Mouse (Mus musculus): Measurements from ENCODE around the gene Atp6v1e1. TPM values are rescaled to one million over a fixed set of nuclear protein-coding genes. Genes with fewer than 3 reads are reported as not detected.
"Not testable (repeated sequence)": the region's sequence is repeated elsewhere in the genome, so short reads cannot be mapped to it uniquely, and the experiment has no call there.

The Atp6v1e1 gene
- polyA plus RNA-seq (2016; fragmentation: Nextera tagmentation; extraction: Ambion mirVana) = 116 and 117 TPM in 2 replicates

GRCm38 (mm10) chr6:120822307-120822928 lies at the start of gene Atp6v1e1:
Atp6v1e1 (minus strand) TSS chr6:120822793.
- Histone ChIP-seq H3K36me3 (replicated peaks) (peaks cover 22% of the 10 kb centered on the region), H3K4me3 (peak within 1 kb of the TSS; percentile 96), H3K4me1 (peaks cover 10% of the 10 kb centered on the region), H3K27me3 (replicated peaks; ENCODE audit: low read depth, poor library complexity, severe bottlenecking) (no peaks in the 10 kb centered on the region), H3K9me3 (peaks cover 3% of the 10 kb centered on the region; the same call in 1 of the 2 replicates), H3K27ac (replicated peaks) (peak within 1 kb of the TSS; percentile 89)
- WGBS = under 1% methylated on average over 41 of the region's 41 CpGs
- DNase-seq (ENCODE audit: low spot score) = peak; percentile 95

- DNase-seq (ENCODE audit: low spot score) = no peak
- no peaks in the 10 kb centered on the region for H3K9me3 ChIP-seq
- no peaks in the 10 kb centered on the region for H3K27me3 ChIP-seq (replicated peaks; ENCODE audit: low read depth, poor library complexity, severe bottlenecking)
- 88% methylated on average over 2 of the region's 2 CpGs for WGBS
- peaks cover 37% of the 10 kb centered on the region for H3K36me3 ChIP-seq (replicated peaks)
- H3K4me1 ChIP-seq = no peaks in the 10 kb centered on the region
- H3K4me3 ChIP-seq = no peak overlapping the region
- H3K27ac ChIP-seq (replicated peaks) = no peak overlapping the region
These were observed 48.7 kb upstream of the Atp6v1e1 start for GRCm38 (mm10) chr6:120871286-120871685.

DNA sequence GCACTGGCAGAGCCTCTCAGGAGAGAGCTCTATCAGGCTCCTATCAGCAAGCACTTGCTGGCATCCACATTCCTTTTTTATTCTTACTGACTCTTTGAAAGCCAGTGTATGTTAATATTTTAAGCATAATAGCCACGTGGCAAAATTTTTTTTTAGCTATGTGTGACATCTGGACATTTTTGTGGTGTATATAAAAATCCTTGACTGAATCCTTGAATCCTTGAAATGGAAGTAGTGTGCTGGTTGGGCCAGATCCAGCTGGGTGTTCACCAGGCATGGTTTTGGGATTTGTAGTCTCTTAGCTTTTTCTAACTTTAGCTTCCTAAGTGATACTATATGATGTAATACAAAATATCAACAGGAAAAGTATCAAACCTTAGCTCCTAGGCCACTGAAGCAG lies 46.2 kb upstream of the Atp6v1e1 start:
- Histone ChIP-seq H3K27me3 (replicated peaks; ENCODE audit: low read depth, poor library complexity, severe bottlenecking) (no peaks in the 10 kb centered on the region), H3K9me3 (no peaks in the 10 kb centered on the region), H3K27ac (replicated peaks) (no peak overlapping the region), H3K4me1 (no peaks in the 10 kb centered on the region), H3K36me3 (replicated peaks) (peaks cover 54% of the 10 kb centered on the region), H3K4me3 (no peak overlapping the region)
- 71% methylated on average over 1 of the region's 1 CpGs for WGBS
- DNase-seq (ENCODE audit: low spot score) = no peak

DNA sequence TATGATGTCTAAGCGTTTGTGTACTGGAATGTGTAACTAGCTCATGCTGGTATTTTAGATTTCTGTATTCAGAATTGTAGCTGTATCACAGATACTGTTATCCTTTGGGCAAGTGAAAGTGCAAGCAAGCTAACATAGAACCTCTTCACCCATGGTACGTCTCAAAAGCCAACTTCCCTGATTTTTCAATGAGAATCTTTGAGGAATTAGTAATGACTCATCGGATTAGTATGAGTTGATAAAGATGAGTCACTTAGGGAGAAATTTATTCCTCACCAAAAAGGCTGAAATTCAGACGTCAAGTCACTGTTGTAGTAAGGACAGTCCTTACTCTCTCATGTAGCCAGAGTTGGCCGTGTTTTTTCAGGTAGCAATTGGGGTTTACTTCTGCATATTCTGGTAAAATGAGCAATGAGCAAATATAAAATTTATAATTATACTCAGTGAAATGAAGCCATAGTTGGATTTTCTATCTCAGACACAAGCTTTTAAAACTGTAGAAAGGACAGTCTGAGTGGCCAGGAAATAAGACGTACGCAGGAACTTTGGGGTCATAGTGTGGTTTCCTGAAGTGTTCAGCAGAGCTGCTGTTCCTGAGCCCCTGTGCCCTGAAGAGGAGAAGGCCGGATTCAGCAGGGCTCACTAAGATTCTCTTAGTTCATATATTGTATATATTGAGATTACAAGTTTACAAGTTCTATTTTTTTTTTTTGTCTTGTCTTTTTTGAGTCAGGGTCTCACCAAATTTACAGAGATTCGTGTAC lies 43.6 kb upstream of the Atp6v1e1 start:
- DNase-seq (ENCODE audit: low spot score) = no peak
- Histone ChIP-seq H3K4me1 (no peaks in the 10 kb centered on the region), H3K27me3 (replicated peaks; ENCODE audit: low read depth, poor library complexity, severe bottlenecking) (no peaks in the 10 kb centered on the region), H3K36me3 (replicated peaks) (peaks cover 64% of the 10 kb centered on the region), H3K27ac (replicated peaks) (no peak overlapping the region), H3K9me3 (no peaks in the 10 kb centered on the region), H3K4me3 (no peak overlapping the region)
- 91% methylated on average over 9 of the region's 9 CpGs for WGBS

DNA sequence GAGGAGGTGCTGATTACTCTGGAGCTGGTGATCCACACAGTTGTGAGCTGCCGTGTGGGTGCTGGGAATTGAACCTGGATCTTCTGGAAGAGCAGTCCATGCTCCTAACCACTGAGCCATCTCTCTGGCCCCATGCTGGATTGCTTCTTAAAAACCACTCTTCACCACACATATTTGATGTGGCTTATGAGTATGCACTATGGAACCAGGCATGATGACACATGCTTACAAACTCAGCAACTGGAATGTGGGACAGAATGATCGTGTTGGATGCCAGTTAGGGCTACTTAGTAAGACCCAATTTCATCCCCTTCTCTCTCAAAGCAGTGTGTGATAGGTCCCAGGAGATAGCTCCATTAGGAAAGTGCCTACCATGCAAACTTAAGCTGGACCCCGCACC lies 37.5 kb upstream of the Atp6v1e1 start:
- H3K4me1 ChIP-seq = 0 out of 2 replicates have a peak, but pooled peaks cover 4% of the 10 kb centered on the region
- H3K36me3 ChIP-seq (replicated peaks) = peaks cover 57% of the 10 kb centered on the region
- H3K27me3 ChIP-seq (replicated peaks; ENCODE audit: low read depth, poor library complexity, severe bottlenecking) = no peaks in the 10 kb centered on the region
- 95% methylated on average over 3 of the region's 3 CpGs for WGBS
- H3K4me3 ChIP-seq = no peak overlapping the region
- DNase-seq (ENCODE audit: low spot score) = no peak
- H3K27ac ChIP-seq (replicated peaks) = no peak overlapping the region
- no peaks in the 10 kb centered on the region for H3K9me3 ChIP-seq

- 0 out of 2 replicates have a peak, but pooled peaks cover 4% of the 10 kb centered on the region for H3K4me1 ChIP-seq
- no peak overlapping the region for H3K4me3 ChIP-seq
- H3K27me3 ChIP-seq (replicated peaks; ENCODE audit: low read depth, poor library complexity, severe bottlenecking) = no peaks in the 10 kb centered on the region
- H3K9me3 ChIP-seq = no peaks in the 10 kb centered on the region
- DNase-seq (ENCODE audit: low spot score) = peak; percentile 27
- peaks cover 57% of the 10 kb centered on the region for H3K36me3 ChIP-seq (replicated peaks)
- WGBS = 64% methylated on average over 8 of the region's 8 CpGs
- H3K27ac ChIP-seq (replicated peaks) = no peak overlapping the region
These were observed 35.7 kb upstream of the Atp6v1e1 start for GRCm38 (mm10) chr6:120858217-120858711.

DNA sequence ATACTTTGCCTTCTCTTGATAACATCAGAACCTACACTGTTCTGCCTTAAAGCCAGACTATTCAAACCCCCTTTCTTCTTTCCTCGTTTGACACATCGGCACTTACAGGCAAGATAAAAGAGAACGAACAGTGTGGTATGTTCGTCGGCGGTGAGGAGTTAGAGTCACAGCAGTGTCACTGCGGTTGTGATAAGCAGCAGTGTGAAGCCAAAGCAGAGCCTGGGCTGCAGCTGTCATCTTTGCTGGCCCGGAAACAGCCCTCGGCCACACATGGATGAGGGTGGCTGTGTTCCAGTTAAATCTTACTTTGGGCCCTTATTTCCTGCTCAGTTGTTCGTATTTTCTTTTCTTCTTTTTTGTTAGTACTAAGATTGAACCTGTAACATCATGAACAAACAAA lies 31.8 kb upstream of the Atp6v1e1 start:
- WGBS = 92% methylated on average over 10 of the region's 10 CpGs
- no peaks in the 10 kb centered on the region for H3K9me3 ChIP-seq
- H3K27me3 ChIP-seq (replicated peaks; ENCODE audit: low read depth, poor library complexity, severe bottlenecking) = no peaks in the 10 kb centered on the region
- no peak overlapping the region for H3K4me3 ChIP-seq
- 0 out of 2 replicates have a peak, but pooled peaks cover 4% of the 10 kb centered on the region for H3K4me1 ChIP-seq
- no peak for DNase-seq (ENCODE audit: low spot score)
- H3K36me3 ChIP-seq (replicated peaks) = peaks cover 69% of the 10 kb centered on the region
- H3K27ac ChIP-seq (replicated peaks) = no peak overlapping the region

DNA sequence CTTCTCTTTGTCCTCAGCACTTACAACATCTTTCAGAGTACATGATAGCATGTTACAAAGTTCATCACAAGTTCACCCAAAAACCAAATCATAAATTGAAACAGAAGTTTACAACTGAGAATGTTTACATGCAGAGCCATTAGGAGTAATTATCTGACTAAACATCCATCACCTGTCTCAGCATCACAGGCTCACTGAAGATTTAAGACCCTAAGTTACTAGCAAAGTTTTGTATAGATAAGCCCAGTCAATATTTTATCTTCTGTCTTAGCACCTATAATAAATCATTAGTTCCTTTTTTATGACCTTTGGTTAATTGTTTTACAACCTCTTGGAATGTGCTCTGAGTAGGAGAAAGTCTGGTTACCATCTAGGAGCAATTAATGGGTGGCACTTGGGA lies 28.1 kb upstream of the Atp6v1e1 start:
- H3K9me3 ChIP-seq; DNase-seq (ENCODE audit: low spot score); H3K4me1 ChIP-seq; H3K27me3 ChIP-seq (replicated peaks; ENCODE audit: low read depth, poor library complexity, severe bottlenecking); H3K27ac ChIP-seq (replicated peaks); H3K4me3 ChIP-seq: not testable (repeated sequence)
- H3K36me3 ChIP-seq (replicated peaks) = peaks cover 70% of the 10 kb centered on the region

GRCm38 (mm10) chr6:120841754-120842153 lies 19.2 kb upstream of the Atp6v1e1 start:
- peaks cover 9% of the 10 kb centered on the region for H3K4me1 ChIP-seq
- DNase-seq (ENCODE audit: low spot score) = no peak
- H3K27ac ChIP-seq (replicated peaks) = no peak overlapping the region
- H3K27me3 ChIP-seq (replicated peaks; ENCODE audit: low read depth, poor library complexity, severe bottlenecking) = no peaks in the 10 kb centered on the region
- no peak overlapping the region for H3K4me3 ChIP-seq
- H3K9me3 ChIP-seq = no peaks in the 10 kb centered on the region
- H3K36me3 ChIP-seq (replicated peaks) = peaks cover 29% of the 10 kb centered on the region
- WGBS = 95% methylated on average over 5 of the region's 5 CpGs

DNA sequence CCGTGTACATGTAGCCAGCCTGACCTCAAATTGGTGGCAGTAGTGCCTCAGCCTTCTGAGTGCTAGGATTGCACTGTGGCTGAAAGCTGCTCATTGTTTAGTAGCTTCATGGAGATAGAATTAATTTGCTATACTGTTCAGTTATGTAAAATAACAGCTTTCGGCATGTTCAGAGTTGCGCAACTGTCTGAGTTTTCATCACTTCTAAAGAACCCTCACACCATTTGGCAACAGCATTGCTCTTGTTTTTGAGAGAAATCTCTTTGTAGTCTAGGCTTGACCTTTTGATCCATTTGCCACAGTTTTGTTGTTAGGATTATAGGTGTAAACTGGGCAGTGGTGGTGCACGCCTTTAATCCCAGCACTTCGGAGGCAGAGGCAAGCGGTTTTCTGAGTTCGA lies 17.7 kb upstream of the Atp6v1e1 start:
- WGBS = 98% methylated on average over 7 of the region's 7 CpGs
- no peak for DNase-seq (ENCODE audit: low spot score)
- Histone ChIP-seq H3K27ac (replicated peaks) (no peak overlapping the region), H3K36me3 (replicated peaks) (peaks cover 29% of the 10 kb centered on the region), H3K27me3 (replicated peaks; ENCODE audit: low read depth, poor library complexity, severe bottlenecking) (no peaks in the 10 kb centered on the region), H3K9me3 (no peaks in the 10 kb centered on the region), H3K4me1 (peaks cover 16% of the 10 kb centered on the region), H3K4me3 (no peak overlapping the region)

GRCm38 (mm10) chr6:120837152-120837530 lies 14.5 kb upstream of the Atp6v1e1 start:
- Histone ChIP-seq H3K36me3 (replicated peaks) (peaks cover 24% of the 10 kb centered on the region), H3K4me1 (peaks cover 16% of the 10 kb centered on the region), H3K4me3 (peak overlapping the region; percentile 78), H3K9me3 (no peaks in the 10 kb centered on the region), H3K27me3 (replicated peaks; ENCODE audit: low read depth, poor library complexity, severe bottlenecking) (no peaks in the 10 kb centered on the region), H3K27ac (replicated peaks) (no peak overlapping the region; the same call in 1 of the 2 replicates)
- no peak for DNase-seq (ENCODE audit: low spot score)
- 77% methylated on average over 1 of the region's 1 CpGs for WGBS

GRCm38 (mm10) chr6:120836389-120837151 lies 14.0 kb upstream of the Atp6v1e1 start:
- Histone ChIP-seq H3K27ac (replicated peaks) (peak overlapping the region; percentile 96), H3K27me3 (replicated peaks; ENCODE audit: low read depth, poor library complexity, severe bottlenecking) (no peaks in the 10 kb centered on the region), H3K4me1 (peaks cover 16% of the 10 kb centered on the region), H3K4me3 (peak overlapping the region; percentile 78), H3K9me3 (no peaks in the 10 kb centered on the region), H3K36me3 (replicated peaks) (peaks cover 24% of the 10 kb centered on the region)
- no peak for DNase-seq (ENCODE audit: low spot score)
- 4% methylated on average over 37 of the region's 37 CpGs for WGBS

All from embryonic facial prominence, embryonic 10.5 days (tissue).